Comparison of ENCODE assay signal across 21 mouse cellular contexts in the genomic region with DNA sequence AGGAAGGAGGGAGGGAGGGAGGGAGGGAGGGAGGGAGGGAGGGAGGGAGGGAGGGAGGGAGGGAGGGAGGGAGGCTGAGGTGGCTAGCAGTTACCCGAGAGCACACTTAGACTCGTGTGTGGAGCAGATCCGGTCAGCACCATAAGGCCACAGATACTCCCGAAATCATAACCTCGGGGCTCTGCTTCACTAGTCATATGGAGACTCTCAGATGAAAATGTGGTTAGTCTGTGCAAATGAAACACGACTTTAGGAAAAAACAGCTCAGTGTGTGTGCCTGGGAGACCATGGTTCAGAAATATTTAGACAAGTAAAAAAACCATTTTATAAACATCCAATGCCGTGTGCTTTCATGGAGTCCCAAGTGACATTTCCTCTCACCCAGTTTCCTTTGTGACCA.
DNase-seq lines count a peak whose midpoint lies in the region; ATAC-seq and TF ChIP-seq lines count a peak whose summit lies in the region.
"Had no signal": no experiment of that assay in that cellular context is flagged by ENCODE, and none has a peak within 500 bp of the region (broad histone marks: within the 10 kb centered on the region; RNA-seq: fewer than 3 reads in every experiment).

No protein-coding gene starts in this region.

- peaks cover 8% of the 10 kb centered on the region for H3K4me1 ChIP-seq in liver, embryonic 11.5 days (replicated peaks; ENCODE audit: control insufficient read depth, insufficient read depth, low read length)
- peaks cover 6% of the 10 kb centered on the region; the same call in 1 of the 2 replicates for H3K4me1 ChIP-seq in liver, postnatal 0 days (ENCODE audit: insufficient read depth)
- no peaks in the 10 kb centered on the region for H3K4me1 ChIP-seq in intestine, postnatal 0 days (replicated peaks; ENCODE audit: control insufficient read depth, insufficient read depth, low read length)
- no peaks in the 10 kb centered on the region for H3K4me1 ChIP-seq in kidney, embryonic 16.5 days (ENCODE audit: insufficient read depth, low read length)
- H3K4me1 ChIP-seq: heart, embryonic 13.5 days; hindbrain, embryonic 12.5 days had no signal

- 79% methylated on average over 7 of the region's 7 CpGs for WGBS in liver, embryonic 11.5 days
- 67% methylated on average over 7 of the region's 7 CpGs for WGBS in liver, postnatal 0 days (ENCODE audit: insufficient replicate concordance)
- WGBS in intestine, postnatal 0 days, result 66% methylated on average over 7 of the region's 7 CpGs
- WGBS in kidney, embryonic 16.5 days, result 64% methylated on average over 7 of the region's 7 CpGs

- no peaks in the 10 kb centered on the region for H3K27me3 ChIP-seq in liver, embryonic 11.5 days (replicated peaks; ENCODE audit: control insufficient read depth, insufficient read depth, low read length)
- no peaks in the 10 kb centered on the region for H3K27me3 ChIP-seq in liver, postnatal 0 days (ENCODE audit: insufficient read depth, low read length)
- no peaks in the 10 kb centered on the region for H3K27me3 ChIP-seq in intestine, postnatal 0 days (replicated peaks; ENCODE audit: control insufficient read depth, insufficient read depth, low read length)
- H3K27me3 ChIP-seq in kidney, embryonic 16.5 days (ENCODE audit: insufficient read depth, low read length), result no peaks in the 10 kb centered on the region
- H3K27me3 ChIP-seq: embryonic facial prominence, embryonic 12.5 days; heart, embryonic 13.5 days; hindbrain, embryonic 12.5 days had no signal

- no peak overlapping the region for H3K4me2 ChIP-seq in liver, embryonic 11.5 days
- H3K4me2 ChIP-seq in liver, postnatal 0 days (ENCODE audit: low read depth, low read length), result no peak overlapping the region
- H3K4me2 ChIP-seq in intestine, postnatal 0 days (replicated peaks; ENCODE audit: low read depth), result no peak overlapping the region
- no peak overlapping the region for H3K4me2 ChIP-seq in kidney, embryonic 16.5 days (replicated peaks; ENCODE audit: low read depth, low read length)
- H3K4me2 ChIP-seq: embryonic facial prominence, embryonic 12.5 days; heart, embryonic 13.5 days; hindbrain, embryonic 12.5 days had no signal

- no peak for ATAC-seq in liver, embryonic 11.5 days (replicated peaks; ENCODE audit: low FRiP score)
- ATAC-seq in liver, postnatal 0 days, result no peak
- ATAC-seq in intestine, postnatal 0 days, result no peak
- no peak for ATAC-seq in kidney, embryonic 16.5 days (ENCODE audit: low FRiP score, low TSS enrichment)
- ATAC-seq: activated CD4-positive, CD25-positive, alpha-beta regulatory T cell, adult 4 months; forebrain, embryonic 16.5 days; hindbrain, embryonic 16.5 days; Patski had no signal

- H3K4me3 ChIP-seq in liver, embryonic 11.5 days (ENCODE audit: low read depth, low read length), result no peak overlapping the region
- H3K4me3 ChIP-seq in liver, postnatal 0 days (ENCODE audit: low read depth, low read length), result no peak overlapping the region
- no peak overlapping the region for H3K4me3 ChIP-seq in intestine, postnatal 0 days (ENCODE audit: low read depth, low read length)
- H3K4me3 ChIP-seq in kidney, embryonic 16.5 days (ENCODE audit: low read length), result no peak overlapping the region
- H3K4me3 ChIP-seq: embryonic facial prominence, embryonic 12.5 days; heart, embryonic 13.5 days; hindbrain, embryonic 12.5 days had no signal

- H3K9ac ChIP-seq in liver, embryonic 11.5 days (ENCODE audit: low read depth, low read length), result no peak overlapping the region
- no peak overlapping the region for H3K9ac ChIP-seq in liver, postnatal 0 days (replicated peaks)
- no peak overlapping the region for H3K9ac ChIP-seq in intestine, postnatal 0 days (ENCODE audit: low read depth, low read length)
- H3K9ac ChIP-seq in kidney, embryonic 16.5 days (replicated peaks; ENCODE audit: low read length), result no peak overlapping the region
- H3K9ac ChIP-seq: embryonic facial prominence, embryonic 12.5 days; heart, embryonic 13.5 days; hindbrain, embryonic 12.5 days had no signal

- no peak for TF ChIP-seq EP300 in liver, postnatal 0 days (IDR thresholded peaks at IDR 0.05; ENCODE audit: low read depth)

- peak; percentile 3 for DNase-seq in liver, embryonic 11.5 days (ENCODE audit: low spot score)
- DNase-seq in liver, result no peak
- DNase-seq in CD4-positive, CD25-positive, alpha-beta regulatory T cell, adult 2 months (ENCODE audit: low read depth, low spot score), result peak; percentile 30
- DNase-seq in induced T-regulatory cell, adult 2 months (ENCODE audit: low read depth), result peak; percentile 57
- no peak for DNase-seq in liver, postnatal 0 days
- no peak for DNase-seq in spleen, adult 12 weeks (ENCODE audit: low spot score)
- DNase-seq: adrenal gland, postnatal 14 days; cerebellum, adult 11-12 months; cerebellum, adult 9-10 months; cerebellum, postnatal 25 days; gastrocnemius, postnatal 14 days; heart, postnatal 36 days had no signal

- 0 out of 2 replicates have a peak, but pooled peaks cover 3% of the 10 kb centered on the region for H3K9me3 ChIP-seq in liver, embryonic 11.5 days (ENCODE audit: control insufficient read depth, low read length)
- no peaks in the 10 kb centered on the region for H3K9me3 ChIP-seq in liver, postnatal 0 days (ENCODE audit: low read length)
- H3K9me3 ChIP-seq in intestine, postnatal 0 days (ENCODE audit: control insufficient read depth), result no peaks in the 10 kb centered on the region
- H3K9me3 ChIP-seq in kidney, embryonic 16.5 days (ENCODE audit: low read length), result no peaks in the 10 kb centered on the region
- H3K9me3 ChIP-seq: embryonic facial prominence, embryonic 12.5 days; heart, embryonic 13.5 days had no signal

- H3K36me3 ChIP-seq in liver, embryonic 11.5 days (ENCODE audit: control insufficient read depth, insufficient read depth, low read length), result no peaks in the 10 kb centered on the region
- no peaks in the 10 kb centered on the region for H3K36me3 ChIP-seq in liver, postnatal 0 days (replicated peaks; ENCODE audit: insufficient read depth, low read length)
- no peaks in the 10 kb centered on the region for H3K36me3 ChIP-seq in intestine, postnatal 0 days (ENCODE audit: control insufficient read depth, insufficient read depth)
- no peaks in the 10 kb centered on the region for H3K36me3 ChIP-seq in kidney, embryonic 16.5 days (ENCODE audit: insufficient read depth, low read length)
- H3K36me3 ChIP-seq: embryonic facial prominence, embryonic 12.5 days; heart, embryonic 13.5 days; hindbrain, embryonic 12.5 days had no signal

- no peak overlapping the region for H3K27ac ChIP-seq in liver, embryonic 11.5 days (ENCODE audit: low read depth, low read length)
- 0 out of 2 replicates have a peak overlapping the region, but pooled peaks have one; percentile 57 for H3K27ac ChIP-seq in liver, postnatal 0 days (ENCODE audit: low read depth)
- H3K27ac ChIP-seq in intestine, postnatal 0 days (ENCODE audit: low read depth, low read length), result no peak overlapping the region
- no peak overlapping the region for H3K27ac ChIP-seq in kidney, embryonic 16.5 days (ENCODE audit: low read length)
- H3K27ac ChIP-seq: embryonic facial prominence, embryonic 12.5 days; heart, embryonic 13.5 days; hindbrain, embryonic 12.5 days had no signal

- TF ChIP-seq CTCF in liver, postnatal 0 days (IDR thresholded peaks at IDR 0.05; ENCODE audit: low read depth), result no peak
- TF ChIP-seq CTCF in intestine, postnatal 0 days (IDR thresholded peaks at IDR 0.05; ENCODE audit: low read depth), result no peak

Comparison
In these comparisons a context has a peak if more than half of its experiments do, and no peak if none do; other contexts are left out.
1. DNase-seq: peak in liver, embryonic 11.5 days (single experiment), CD4-positive, CD25-positive, alpha-beta regulatory T cell, adult 2 months (single experiment) and induced T-regulatory cell, adult 2 months (single experiment); none in liver (single experiment), liver, postnatal 0 days (single experiment) and spleen, adult 12 weeks (single experiment).